Mouse (Mus musculus): Measurements from ENCODE around the gene Hist1h2br.
A peak's percentile ranks its signal among the peaks of the same experiment; 100 is the strongest.
"Not testable (repeated sequence)": the region's sequence is repeated elsewhere in the genome, so short reads cannot be mapped to it uniquely, and the experiment has no call there.

The Hist1h2br gene

DNA sequence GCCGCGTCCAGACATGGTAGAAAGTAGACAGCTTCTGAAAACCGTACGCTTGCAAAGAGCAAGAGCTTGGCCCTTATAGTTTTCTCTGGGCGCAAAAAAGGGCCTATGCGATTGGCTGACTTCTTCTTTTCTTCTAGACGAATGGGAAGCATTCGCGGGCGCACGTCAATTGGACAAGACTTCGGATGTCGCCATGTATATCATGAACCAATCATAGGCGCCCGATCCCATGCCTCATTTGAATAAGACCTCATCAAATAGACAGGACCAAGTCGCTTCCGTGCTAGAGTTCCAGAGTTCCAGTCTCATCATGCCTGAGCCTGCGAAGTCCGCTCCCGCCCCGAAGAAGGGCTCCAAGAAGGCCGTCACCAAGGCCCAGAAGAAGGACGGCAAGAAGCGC lies at the start of gene Hist1h2br, which contains the start of gene Hist1h2ap:
Hist1h2br (plus strand) TSS at position 283 of the 400 bp plus-strand sequence.
Hist1h2ap (minus strand) TSS at position 47 of the 400 bp plus-strand sequence.
- DNase-seq (ENCODE audit: low spot score): not testable (repeated sequence)

DNA sequence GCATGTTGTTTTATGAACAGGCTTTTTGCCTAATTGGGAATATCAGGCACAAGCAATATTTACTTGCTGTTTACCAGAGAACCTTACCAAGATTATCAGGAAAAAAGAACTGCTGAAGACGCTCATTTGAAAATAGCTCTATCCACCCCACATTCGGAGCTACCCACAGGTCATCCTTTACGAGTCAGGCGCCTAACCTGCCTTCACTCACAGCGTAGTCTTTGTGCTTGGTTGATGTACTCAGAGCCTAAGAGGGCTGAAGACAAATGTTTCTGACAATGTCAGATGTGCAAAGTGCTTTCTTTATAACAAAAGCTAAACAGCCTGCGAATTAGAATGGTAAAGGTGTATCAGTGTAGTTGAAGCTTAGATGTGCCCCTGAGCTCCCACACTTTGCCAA lies 49.2 kb upstream of the Hist1h2br start:
- DNase-seq (ENCODE audit: low spot score): no peak

DNA sequence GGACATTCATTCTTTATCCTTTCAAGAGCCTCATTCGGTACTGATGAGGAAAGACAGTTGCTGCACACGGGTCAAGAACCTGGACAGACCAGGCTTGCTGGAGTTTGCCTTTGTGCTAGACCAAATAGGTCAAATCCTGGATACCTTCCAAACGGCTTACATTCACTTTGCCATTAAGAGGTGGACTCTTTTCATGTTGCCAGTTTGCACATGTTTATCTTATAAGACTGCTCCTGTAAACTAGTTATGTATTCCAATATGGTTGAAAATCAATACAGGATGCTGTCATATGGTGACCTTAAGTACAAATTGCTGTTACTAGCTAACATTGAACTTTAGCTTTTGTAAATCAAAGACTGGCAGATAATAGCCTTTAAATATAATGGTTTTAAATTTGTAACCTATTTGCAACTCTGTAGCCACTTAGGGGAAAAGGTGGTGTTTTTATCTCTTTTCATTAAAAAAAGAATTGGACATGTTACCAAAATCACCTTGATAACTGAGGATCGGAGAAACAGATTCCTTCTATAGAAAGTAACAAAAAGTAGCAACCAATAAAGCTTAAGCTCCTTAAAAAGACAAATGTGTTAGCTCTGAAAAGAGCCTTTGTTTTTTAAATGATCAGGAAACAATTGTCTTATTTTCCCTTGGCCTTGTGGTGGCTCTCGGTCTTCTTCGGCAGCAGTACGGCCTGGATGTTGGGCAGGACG lies 47.2 kb upstream of the Hist1h2br start:
- no peak for DNase-seq (ENCODE audit: low spot score)

DNA sequence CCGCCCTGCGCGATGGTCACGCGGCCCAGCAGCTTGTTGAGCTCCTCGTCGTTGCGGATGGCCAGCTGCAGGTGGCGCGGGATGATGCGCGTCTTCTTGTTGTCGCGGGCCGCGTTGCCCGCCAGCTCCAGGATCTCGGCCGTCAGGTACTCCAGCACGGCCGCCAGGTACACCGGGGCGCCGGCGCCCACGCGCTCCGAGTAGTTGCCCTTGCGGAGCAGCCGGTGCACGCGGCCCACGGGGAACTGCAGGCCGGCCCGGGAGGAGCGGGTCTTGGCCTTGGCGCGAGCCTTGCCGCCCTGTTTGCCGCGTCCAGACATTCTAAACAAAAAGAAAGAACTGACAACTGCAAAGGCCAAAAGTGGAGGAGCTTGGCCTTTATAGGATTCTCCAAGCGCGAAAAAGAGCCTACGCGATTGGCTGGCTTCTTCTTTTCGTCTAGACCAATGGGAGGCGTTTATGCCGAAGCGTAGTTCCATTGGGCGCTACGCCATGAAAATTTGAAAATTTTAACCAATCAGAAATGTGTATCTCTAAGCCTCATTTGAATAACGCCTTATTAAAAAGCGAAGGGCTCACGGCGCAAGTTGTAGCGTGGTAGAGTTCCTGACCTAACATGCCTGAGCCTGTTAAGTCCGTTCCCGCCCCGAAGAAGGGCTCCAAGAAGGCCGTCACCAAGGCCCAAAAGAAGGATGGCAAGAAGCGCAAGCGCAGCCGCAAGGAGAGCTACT lies 46.5 kb upstream of the Hist1h2br start, which contains the start of the genes Hist1h2an and Hist1h2bp:
Hist1h2an (minus strand) TSS at position 320 of the 731 bp plus-strand sequence.
Hist1h2bp (plus strand) TSS at position 563 of the 731 bp plus-strand sequence.
- peak; percentile 94 for DNase-seq (ENCODE audit: low spot score)

DNA sequence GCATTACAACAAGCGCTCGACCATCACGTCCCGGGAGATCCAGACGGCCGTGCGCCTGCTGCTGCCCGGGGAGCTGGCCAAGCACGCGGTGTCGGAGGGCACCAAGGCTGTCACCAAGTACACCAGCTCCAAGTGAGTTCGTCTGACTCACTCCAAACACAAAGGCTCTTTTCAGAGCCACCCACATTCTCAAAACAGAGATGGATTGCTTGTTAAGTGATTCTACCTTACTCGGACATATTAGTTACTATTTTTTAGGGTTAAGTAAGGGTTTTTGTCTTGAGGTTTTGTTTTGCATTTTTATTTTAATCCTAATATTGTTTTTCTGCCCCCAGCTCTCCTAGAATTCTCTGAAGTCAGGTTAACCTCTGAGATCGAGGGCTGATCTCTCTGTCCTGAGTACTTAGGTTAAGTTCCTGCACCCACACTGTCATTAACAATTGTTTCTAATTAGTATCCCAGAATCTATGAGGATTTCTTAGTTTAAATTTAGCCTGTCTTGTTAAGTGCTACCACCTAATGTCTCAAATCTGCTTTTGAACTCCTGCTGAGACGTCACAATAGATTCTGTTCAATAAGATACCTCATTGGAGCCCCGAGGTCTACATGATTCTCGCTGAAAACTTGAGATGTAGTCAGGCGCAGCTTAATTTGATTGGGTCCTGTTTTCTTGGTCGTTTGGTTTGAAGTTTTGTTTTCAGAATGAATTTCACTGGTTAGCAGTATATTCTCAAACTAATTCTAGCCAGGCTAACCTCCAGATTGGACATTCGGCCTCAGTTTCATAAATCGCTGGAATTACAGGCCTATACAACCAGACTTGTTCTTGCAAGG lies 45.6 kb upstream of the Hist1h2br start:
- no peak for DNase-seq (ENCODE audit: low spot score)

DNA sequence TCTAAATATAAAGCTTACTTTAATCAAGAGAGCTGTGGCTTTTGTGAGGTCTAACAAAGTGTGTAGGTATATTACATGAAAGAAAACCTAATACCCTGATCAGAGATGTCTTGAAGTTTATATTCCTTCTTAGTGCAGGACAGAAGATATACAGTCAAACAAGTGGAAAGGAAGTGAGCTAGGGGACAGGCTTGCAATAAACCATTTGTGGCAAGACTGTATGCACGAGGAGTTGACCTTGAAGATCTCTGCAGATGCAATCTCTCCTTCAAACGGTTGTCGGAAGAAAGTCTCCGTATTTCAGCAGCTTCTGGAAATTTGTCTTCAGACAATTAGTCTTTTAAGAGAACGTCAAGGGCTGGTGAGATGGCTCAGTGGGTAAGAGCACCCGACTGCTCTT lies 43.6 kb upstream of the Hist1h2br start:
- no peak for DNase-seq (ENCODE audit: low spot score)

DNA sequence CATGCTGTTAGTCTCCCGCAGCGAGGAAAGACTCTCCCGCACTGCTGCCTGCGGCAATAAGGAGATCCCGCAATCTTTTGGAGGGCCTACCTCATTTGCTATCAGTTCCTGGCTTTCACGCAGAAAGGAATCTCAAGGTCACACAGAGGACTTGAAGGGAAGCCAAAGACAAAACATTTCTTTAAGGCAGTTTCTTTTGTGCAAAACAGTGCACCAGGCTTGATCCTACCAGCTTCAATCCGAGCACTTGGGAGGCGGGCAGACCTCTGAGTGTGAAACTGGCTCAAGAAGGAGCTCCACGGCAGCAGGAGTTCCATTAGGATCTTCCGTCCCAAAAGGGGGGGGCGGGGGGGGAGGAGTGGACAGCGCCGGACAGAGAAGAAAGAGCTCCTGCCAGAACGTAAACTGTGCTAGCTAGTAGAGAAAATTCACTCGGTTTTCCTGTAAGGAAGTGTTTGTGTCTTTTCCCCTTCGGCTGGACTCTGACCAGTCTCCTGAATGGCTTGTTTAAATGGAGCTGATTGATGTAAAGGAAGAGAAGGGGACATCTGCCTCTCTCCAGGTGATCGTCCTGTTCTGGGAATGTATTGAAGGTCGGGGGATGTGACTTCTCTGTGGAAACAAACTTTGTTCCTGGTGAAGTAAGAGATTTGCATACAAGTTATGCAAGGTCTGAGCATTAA lies 42.8 kb upstream of the Hist1h2br start:
- DNase-seq (ENCODE audit: low spot score): no peak

DNA sequence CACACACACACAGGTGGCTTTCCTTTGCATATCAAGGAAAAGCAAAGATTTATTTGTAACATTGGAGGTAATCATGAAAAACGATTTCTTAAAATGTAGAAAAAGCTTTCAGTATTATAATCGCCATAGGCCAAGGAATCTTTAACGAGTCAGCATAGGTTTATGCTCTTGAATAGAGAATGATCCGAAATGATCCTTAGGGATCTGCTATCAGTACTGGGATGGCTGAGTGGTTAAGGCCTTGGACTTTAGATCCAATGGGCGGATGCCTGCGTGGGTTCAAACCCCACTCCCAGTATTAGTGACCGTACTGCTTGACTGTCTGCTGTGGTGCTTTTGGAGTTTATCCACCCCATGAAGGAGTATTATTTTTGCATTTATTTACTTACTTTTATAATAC lies 38.0 kb upstream of the Hist1h2br start:
- no peak for DNase-seq (ENCODE audit: low spot score)

DNA sequence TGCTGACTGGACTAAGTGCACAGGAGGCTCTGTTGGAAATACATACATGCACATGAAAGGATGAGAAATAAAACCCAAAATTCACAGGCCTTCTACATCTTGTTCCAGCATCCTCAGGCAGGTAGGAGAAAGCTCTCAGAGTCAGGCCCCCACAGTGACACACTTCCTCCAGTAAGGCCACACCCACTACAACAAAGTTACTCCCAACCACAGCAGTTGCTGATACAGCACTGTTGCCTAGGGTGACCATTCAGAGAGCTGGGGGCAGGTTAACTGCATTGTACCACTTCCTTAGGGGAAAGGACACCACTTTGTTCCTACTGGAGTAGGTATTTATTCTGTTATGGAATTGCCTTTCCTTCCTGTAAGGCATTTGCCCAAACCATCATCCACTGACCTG lies 36.4 kb upstream of the Hist1h2br start:
- DNase-seq (ENCODE audit: low spot score): not testable (repeated sequence)

DNA sequence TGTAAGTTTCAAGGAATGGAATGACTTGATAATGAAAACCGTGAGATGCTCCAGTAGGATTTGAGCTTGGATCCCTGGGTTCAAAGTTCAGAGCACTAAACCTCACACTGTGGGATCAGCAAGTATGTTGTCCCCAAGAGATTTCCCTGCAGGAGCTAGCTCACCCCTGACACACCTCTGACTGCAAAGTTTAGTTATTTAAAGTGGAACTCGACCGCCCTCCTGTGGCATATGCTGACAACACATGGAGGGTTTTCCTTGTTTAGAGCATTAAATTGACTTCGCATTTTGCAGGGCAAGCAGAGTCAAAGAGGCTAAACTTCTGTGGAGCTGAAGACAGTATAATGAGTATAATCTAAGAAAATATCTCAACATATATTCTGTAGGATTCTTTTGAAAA lies 30.5 kb upstream of the Hist1h2br start:
- DNase-seq (ENCODE audit: low spot score): not testable (repeated sequence)

DNA sequence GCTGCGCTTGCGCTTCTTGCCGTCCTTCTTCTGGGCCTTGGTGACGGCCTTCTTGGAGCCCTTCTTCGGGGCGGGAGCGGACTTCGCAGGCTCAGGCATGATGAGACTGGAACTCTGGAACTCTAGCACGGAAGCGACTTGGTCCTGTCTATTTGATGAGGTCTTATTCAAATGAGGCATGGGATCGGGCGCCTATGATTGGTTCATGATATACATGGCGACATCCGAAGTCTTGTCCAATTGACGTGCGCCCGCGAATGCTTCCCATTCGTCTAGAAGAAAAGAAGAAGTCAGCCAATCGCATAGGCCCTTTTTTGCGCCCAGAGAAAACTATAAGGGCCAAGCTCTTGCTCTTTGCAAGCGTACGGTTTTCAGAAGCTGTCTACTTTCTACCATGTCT lies 23.5 kb upstream of the Hist1h2br start, which contains the start of the genes Hist1h2bq and Hist1h2ao:
Hist1h2bq (minus strand) TSS at position 125 of the 400 bp plus-strand sequence.
Hist1h2ao (plus strand) TSS at position 393 of the 400 bp plus-strand sequence.
- DNase-seq (ENCODE audit: low spot score): not testable (repeated sequence)

DNA sequence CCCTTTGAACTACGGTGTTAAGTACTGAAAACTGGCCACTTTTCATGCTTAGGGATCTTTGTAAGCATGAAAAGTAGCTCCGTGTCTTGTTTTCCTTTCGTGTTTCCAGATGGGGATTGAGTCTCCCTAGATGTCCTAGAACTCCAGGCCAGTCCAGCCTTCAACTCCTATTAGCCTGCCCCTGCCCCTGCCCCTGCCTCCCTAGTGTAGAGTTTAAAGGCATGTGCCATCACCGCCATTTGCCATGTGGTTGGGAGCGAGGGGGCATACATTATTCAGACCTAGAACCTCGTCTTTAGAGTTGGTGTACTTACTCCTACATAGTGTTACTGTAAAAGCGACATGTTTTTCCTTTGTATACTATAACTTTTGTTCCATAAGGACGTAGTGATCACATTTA lies 22.5 kb upstream of the Hist1h2br start:
- DNase-seq (ENCODE audit: low spot score): not testable (repeated sequence)

DNA sequence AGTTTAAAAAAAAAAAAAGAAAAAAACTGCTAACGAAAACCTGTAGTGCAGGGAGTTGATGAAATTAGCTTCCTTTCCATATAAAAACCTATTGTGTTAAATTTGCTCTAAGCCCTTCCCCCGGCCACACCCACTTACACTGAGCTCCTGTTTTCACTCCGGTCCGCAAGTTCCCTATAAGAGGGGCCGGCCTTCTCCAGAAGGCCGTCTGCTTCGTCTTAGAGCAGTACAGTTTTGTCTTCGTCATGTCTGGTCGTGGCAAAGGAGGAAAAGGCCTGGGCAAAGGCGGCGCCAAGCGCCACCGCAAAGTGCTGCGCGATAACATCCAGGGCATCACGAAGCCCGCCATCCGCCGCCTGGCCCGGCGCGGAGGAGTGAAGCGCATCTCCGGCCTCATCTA lies 22.0 kb upstream of the Hist1h2br start, which contains the start of gene Hist1h4m:
Hist1h4m (plus strand) TSS at position 208 of the 400 bp plus-strand sequence.
- DNase-seq (ENCODE audit: low spot score): peak; percentile 48

DNA sequence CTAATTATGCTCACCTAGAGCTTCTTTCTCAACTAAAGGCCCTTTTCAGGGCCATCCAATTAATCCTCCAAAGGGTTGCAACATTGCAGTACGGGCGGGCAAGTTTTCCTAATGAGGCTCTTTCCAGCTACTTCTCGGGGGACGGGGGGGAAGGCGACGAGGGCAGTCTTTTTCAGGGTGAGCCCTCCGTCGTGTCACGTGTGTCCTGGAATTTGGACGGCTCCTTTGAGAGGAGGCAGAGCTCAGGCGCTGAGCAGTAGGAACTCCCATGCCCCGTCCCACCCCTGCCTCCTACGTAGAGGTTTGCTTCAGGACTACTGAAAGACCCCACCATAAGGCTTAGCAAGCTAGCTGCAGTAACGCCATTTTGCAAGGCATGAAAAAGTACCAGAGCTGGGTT lies 21.5 kb upstream of the Hist1h2br start:
- DNase-seq (ENCODE audit: low spot score): not testable (repeated sequence)

DNA sequence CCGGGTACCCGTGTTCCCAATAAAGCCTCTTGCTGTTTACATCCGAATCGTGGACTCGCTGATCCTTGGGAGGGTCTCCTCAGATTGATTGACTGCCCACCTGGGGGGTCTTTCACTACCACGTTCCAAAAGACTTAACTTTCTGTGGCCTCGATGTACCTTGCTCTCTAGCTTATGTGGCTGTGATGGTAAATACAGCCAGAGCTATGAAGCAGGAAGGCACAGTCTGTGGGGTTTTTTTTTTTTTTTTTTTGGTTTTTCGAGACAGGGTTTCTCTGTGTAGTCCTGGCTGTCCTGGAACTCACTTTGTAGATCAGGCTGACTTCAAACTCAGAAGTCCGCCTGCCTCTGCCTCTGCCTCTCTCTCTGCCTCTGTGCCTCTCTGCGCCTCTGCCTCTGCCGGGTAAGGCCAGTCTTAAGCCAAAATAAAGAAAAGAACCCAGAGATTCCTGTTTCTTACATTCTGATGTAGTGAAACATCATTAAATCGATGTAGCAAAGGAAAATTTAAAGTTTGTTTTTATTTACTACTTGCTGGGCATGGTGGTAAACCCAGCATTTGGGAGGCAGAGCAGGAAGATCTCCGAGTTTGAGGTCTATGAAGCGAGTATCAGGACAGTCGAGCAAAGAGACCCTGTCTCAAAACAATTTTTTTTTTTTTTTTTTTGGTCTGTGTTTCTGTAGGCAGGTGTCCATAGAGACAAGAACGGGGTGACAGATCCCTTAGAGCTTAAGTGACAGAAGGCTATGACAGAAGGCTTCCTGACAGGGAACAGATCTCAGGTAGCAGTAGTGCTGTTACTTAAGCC lies 13.3 kb upstream of the Hist1h2br start:
- DNase-seq (ENCODE audit: low spot score): not testable (repeated sequence)

DNA sequence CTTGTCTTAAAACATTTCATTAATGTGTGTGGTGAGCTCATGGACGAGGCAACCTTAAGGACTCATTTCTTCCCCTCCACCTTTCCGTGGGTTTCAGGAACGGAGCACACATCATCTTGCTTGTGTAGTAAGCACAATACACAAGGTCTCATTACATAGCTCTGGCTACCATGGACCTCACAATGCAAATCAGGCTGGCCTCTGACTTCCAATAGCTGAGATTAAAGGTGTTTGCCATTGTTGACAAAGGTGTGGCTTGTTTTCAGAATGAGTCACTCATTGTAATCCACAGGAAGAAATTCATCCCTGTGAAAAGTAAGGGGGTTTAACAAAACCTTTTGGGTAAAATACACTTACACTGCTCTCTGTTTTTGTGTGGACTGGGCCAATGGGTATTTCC lies 5.0 kb upstream of the Hist1h2br start:
- no peak for DNase-seq (ENCODE audit: low spot score)

DNA sequence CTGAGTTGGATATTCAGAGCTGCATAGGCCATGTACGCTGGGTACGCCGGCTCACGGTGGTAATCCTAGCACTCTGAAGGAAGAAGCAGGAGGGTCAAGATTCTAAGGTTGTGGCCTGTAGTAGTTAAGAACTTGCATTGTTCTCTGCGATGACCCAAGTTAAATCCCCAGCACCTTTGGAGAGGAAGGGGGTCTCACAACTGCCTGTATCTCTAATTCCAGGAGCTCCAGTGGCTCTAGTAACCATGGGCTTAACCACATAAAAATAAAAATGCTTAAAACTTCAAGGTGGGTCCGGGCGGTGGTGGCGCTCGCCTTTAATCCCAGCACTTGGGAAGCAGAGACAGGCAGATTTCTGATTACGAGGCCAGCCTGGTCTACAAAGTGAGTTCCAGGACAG lies 3.2 kb upstream of the Hist1h2br start:
- DNase-seq (ENCODE audit: low spot score): no peak

DNA sequence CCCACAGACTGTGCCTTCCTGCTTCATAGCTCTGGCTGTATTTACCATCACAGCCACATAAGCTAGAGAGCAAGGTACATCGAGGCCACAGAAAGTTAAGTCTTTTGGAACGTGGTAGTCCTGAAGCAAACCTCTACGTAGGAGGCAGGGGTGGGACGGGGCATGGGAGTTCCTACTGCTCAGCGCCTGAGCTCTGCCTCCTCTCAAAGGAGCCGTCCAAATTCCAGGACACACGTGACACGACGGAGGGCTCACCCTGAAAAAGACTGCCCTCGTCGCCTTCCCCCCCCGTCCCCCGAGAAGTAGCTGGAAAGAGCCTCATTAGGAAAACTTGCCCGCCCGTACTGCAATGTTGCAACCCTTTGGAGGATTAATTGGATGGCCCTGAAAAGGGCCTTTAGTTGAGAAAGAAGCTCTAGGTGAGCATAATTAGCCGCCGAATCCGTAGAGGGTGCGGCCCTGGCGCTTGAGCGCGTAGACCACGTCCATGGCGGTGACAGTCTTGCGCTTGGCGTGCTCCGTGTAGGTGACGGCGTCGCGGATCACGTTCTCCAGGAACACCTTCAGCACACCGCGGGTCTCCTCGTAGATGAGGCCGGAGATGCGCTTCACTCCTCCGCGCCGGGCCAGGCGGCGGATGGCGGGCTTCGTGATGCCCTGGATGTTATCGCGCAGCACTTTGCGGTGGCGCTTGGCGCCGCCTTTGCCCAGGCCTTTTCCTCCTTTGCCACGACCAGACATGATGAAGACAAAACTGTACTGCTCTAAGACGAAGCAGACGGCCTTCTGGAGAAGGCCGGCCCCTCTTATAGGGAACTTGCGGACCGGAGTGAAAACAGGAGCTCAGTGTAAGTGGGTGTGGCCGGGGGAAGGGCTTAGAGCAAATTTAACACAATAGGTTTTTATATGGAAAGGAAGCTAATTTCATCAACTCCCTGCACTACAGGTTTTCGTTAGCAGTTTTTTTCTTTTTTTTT lies 1.8 kb upstream of the Hist1h2br start, which contains the start of gene Hist1h4n:
Hist1h4n (minus strand) TSS at position 779 of the 977 bp plus-strand sequence.
- peak; percentile 46 for DNase-seq (ENCODE audit: low spot score)

DNA sequence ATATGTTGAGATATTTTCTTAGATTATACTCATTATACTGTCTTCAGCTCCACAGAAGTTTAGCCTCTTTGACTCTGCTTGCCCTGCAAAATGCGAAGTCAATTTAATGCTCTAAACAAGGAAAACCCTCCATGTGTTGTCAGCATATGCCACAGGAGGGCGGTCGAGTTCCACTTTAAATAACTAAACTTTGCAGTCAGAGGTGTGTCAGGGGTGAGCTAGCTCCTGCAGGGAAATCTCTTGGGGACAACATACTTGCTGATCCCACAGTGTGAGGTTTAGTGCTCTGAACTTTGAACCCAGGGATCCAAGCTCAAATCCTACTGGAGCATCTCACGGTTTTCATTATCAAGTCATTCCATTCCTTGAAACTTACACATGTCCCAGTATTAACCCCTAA lies 7.0 kb downstream of the Hist1h2br start:
- not testable (repeated sequence) for DNase-seq (ENCODE audit: low spot score)

Data from layer of hippocampus, adult 11-12 months (tissue).